8 mouse cellular contexts compared by ENCODE assay signal in the genomic region with DNA sequence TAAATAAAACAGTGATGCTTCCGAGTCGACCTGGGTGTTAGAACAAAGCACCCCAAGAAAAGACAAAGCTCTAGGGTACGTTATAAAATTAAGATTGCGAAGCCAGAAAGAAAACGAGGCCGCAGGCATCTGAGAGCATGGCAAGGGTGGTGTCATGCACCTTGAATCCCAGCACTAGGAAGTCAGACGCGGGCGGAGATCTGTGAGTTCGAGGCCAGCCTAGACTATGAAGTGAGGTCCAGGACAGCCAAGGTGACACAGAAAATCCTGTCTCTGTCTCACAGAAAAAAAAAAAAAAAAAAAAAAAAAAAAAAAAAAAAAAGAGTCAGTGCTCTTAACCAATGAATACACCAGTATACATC. TPM values are rescaled to one million over a fixed set of nuclear protein-coding genes. Genes with fewer than 3 reads are reported as not detected.
DNase-seq lines count a peak whose midpoint lies in the region; ATAC-seq and TF ChIP-seq lines count a peak whose summit lies in the region.

No protein-coding gene starts in this region.

- no peaks in the 10 kb centered on the region for H3K36me3 ChIP-seq in intestine, embryonic 15.5 days
- H3K36me3 ChIP-seq in midbrain, embryonic 11.5 days (ENCODE audit: control insufficient read depth, insufficient read depth, low read length): no peaks in the 10 kb centered on the region

- H3K4me1 ChIP-seq in bone marrow, adult 2 months (ENCODE audit: control insufficient read depth, insufficient read depth, low read length): peaks cover 1% of the 10 kb centered on the region; the same call in 1 of the 2 replicates
- H3K4me1 ChIP-seq in embryonic fibroblast, embryonic 13.5 days (ENCODE audit: control insufficient read depth, insufficient read depth, low read length): no peaks in the 10 kb centered on the region
- H3K4me1 ChIP-seq in intestine, embryonic 15.5 days (replicated peaks): peaks cover 12% of the 10 kb centered on the region
- peaks cover 13% of the 10 kb centered on the region for H3K4me1 ChIP-seq in midbrain, embryonic 11.5 days (ENCODE audit: control insufficient read depth, insufficient read depth, low read length)

- H3K9me3 ChIP-seq in intestine, embryonic 15.5 days: no peaks in the 10 kb centered on the region
- H3K9me3 ChIP-seq in midbrain, embryonic 11.5 days (ENCODE audit: control insufficient read depth, low read length): no peaks in the 10 kb centered on the region

- peak; percentile 62 for DNase-seq in kidney, postnatal 10 days
- no peak for DNase-seq in kidney, adult 18-20 months
- DNase-seq in midbrain, embryonic 11.5 days (ENCODE audit: low spot score, missing footprints): no peak
- no peak for DNase-seq in MN1 (ENCODE audit: low spot score)
- DNase-seq in embryo, embryonic 10.5 days (ENCODE audit: low spot score): no peak

- H3K9ac ChIP-seq in intestine, embryonic 15.5 days: peak overlapping the region; percentile 46
- peak overlapping the region; percentile 43 for H3K9ac ChIP-seq in midbrain, embryonic 11.5 days (ENCODE audit: low read length)

- peak overlapping the region; percentile 68 for H3K4me2 ChIP-seq in intestine, embryonic 15.5 days (replicated peaks)
- peak overlapping the region; percentile 42 for H3K4me2 ChIP-seq in midbrain, embryonic 11.5 days

- 8% methylated on average over 10 of the region's 10 CpGs for WGBS in bone marrow, adult 2 months
- 15% methylated on average over 10 of the region's 10 CpGs for WGBS in intestine, embryonic 15.5 days
- 15% methylated on average over 10 of the region's 10 CpGs for WGBS in midbrain, embryonic 11.5 days

- ATAC-seq in intestine, embryonic 15.5 days: peak; percentile 24
- ATAC-seq in midbrain, embryonic 11.5 days (ENCODE audit: low FRiP score): peak; percentile 31; the same call in 1 of the 2 replicates

- no peak overlapping the region for H3K27ac ChIP-seq in bone marrow, adult 2 months (ENCODE audit: control insufficient read depth, insufficient read depth, low read depth, low read length, poor library complexity)
- no peak overlapping the region for H3K27ac ChIP-seq in embryonic fibroblast, embryonic 13.5 days (ENCODE audit: insufficient read depth, low read length)
- no peak overlapping the region for H3K27ac ChIP-seq in intestine, embryonic 15.5 days
- H3K27ac ChIP-seq in midbrain, embryonic 11.5 days (ENCODE audit: low read depth, low read length): no peak overlapping the region

- no peak for TF ChIP-seq POLR2A in bone marrow, adult 2 months (IDR thresholded peaks at IDR 0.05; ENCODE audit: borderline replicate concordance, control insufficient read depth, low read depth, low read length)
- TF ChIP-seq POLR2A in embryonic fibroblast, embryonic 13.5 days (IDR thresholded peaks at IDR 0.05; ENCODE audit: low read depth, low read length): no peak

- TF ChIP-seq CTCF in bone marrow, adult 2 months (IDR thresholded peaks at IDR 0.05; ENCODE audit: control insufficient read depth, insufficient read depth, low read length): no peak
- TF ChIP-seq CTCF in embryonic fibroblast, embryonic 13.5 days (IDR thresholded peaks at IDR 0.05; ENCODE audit: borderline replicate concordance, insufficient read depth, low read length): no peak

- H3K4me3 ChIP-seq in bone marrow, adult 2 months (replicated peaks; ENCODE audit: control insufficient read depth, low read depth, low read length): peak overlapping the region; percentile 80
- H3K4me3 ChIP-seq in embryonic fibroblast, embryonic 13.5 days (ENCODE audit: insufficient read depth, low read length): peak overlapping the region; percentile 41
- peak overlapping the region; percentile 98 for H3K4me3 ChIP-seq in intestine, embryonic 15.5 days (replicated peaks)
- peak overlapping the region; percentile 97 for H3K4me3 ChIP-seq in midbrain, embryonic 11.5 days (ENCODE audit: low read depth, low read length)

- no peaks in the 10 kb centered on the region for H3K27me3 ChIP-seq in intestine, embryonic 15.5 days (replicated peaks)
- no peaks in the 10 kb centered on the region for H3K27me3 ChIP-seq in midbrain, embryonic 11.5 days (ENCODE audit: control insufficient read depth, insufficient read depth, low read length)

RNA-seq across cellular contexts. Expression of gene Prcc, which starts 0.6 kb away (rescaled TPM):
- 30.5 and 56.5 TPM in 2 replicates for polyA plus RNA-seq in bone marrow, adult 2 months (2011; ENCODE audit: insufficient read depth, insufficient read length, low replicate concordance, missing spikeins)
- polyA plus RNA-seq in embryonic fibroblast, embryonic 13.5 days (2011; ENCODE audit: insufficient read length, low read depth, missing spikeins): 27.5 and 34.2 TPM in 2 replicates
- 13.1 TPM in 2 replicates for polyA plus RNA-seq in intestine, embryonic 15.5 days (2015; fragmentation: Nextera tagmentation; extraction: Ambion mirVana)
- polyA plus RNA-seq in midbrain, embryonic 11.5 days (2014; fragmentation: Nextera tagmentation; extraction: Ambion mirVana): 18.4 and 20.4 TPM in 2 replicates

RNA-seq across cellular contexts. Expression of gene Hdgf, which starts 20.1 kb away (rescaled TPM):
- polyA plus RNA-seq in bone marrow, adult 2 months (2011; ENCODE audit: insufficient read depth, insufficient read length, low replicate concordance, missing spikeins): 286 and 446 TPM in 2 replicates
- polyA plus RNA-seq in embryonic fibroblast, embryonic 13.5 days (2011; ENCODE audit: insufficient read length, low read depth, missing spikeins): 267 and 287 TPM in 2 replicates
- 227 and 229 TPM in 2 replicates for polyA plus RNA-seq in intestine, embryonic 15.5 days (2015; fragmentation: Nextera tagmentation; extraction: Ambion mirVana)
- 245 and 268 TPM in 2 replicates for polyA plus RNA-seq in midbrain, embryonic 11.5 days (2014; fragmentation: Nextera tagmentation; extraction: Ambion mirVana)

RNA-seq across cellular contexts. Expression of gene Mrpl24, which starts 33.3 kb away (rescaled TPM):
- polyA plus RNA-seq in bone marrow, adult 2 months (2011; ENCODE audit: insufficient read depth, insufficient read length, low replicate concordance, missing spikeins): 98.1 and 217 TPM in 2 replicates
- 130 and 167 TPM in 2 replicates for polyA plus RNA-seq in embryonic fibroblast, embryonic 13.5 days (2011; ENCODE audit: insufficient read length, low read depth, missing spikeins)
- polyA plus RNA-seq in intestine, embryonic 15.5 days (2015; fragmentation: Nextera tagmentation; extraction: Ambion mirVana): 74.2 and 79.2 TPM in 2 replicates
- 73.9 and 84.5 TPM in 2 replicates for polyA plus RNA-seq in midbrain, embryonic 11.5 days (2014; fragmentation: Nextera tagmentation; extraction: Ambion mirVana)

RNA-seq across cellular contexts. Expression of gene Sh2d2a, which starts 39.4 kb away (rescaled TPM):
- 0.79 and 3.0 TPM in 2 replicates for polyA plus RNA-seq in bone marrow, adult 2 months (2011; ENCODE audit: insufficient read depth, insufficient read length, low replicate concordance, missing spikeins)
- not detected in 2 replicates for polyA plus RNA-seq in embryonic fibroblast, embryonic 13.5 days (2011; ENCODE audit: insufficient read length, low read depth, missing spikeins)
- 0.24 and 0.43 TPM in 2 replicates for polyA plus RNA-seq in intestine, embryonic 15.5 days (2015; fragmentation: Nextera tagmentation; extraction: Ambion mirVana)
- polyA plus RNA-seq in midbrain, embryonic 11.5 days (2014; fragmentation: Nextera tagmentation; extraction: Ambion mirVana): not detected in 2 replicates

RNA-seq across cellular contexts. Expression of gene Isg20l2, which starts 44.1 kb away (rescaled TPM):
- 16.4 and 18.4 TPM in 2 replicates for polyA plus RNA-seq in bone marrow, adult 2 months (2011; ENCODE audit: insufficient read depth, insufficient read length, low replicate concordance, missing spikeins)
- polyA plus RNA-seq in embryonic fibroblast, embryonic 13.5 days (2011; ENCODE audit: insufficient read length, low read depth, missing spikeins): 41.6 and 54.7 TPM in 2 replicates
- polyA plus RNA-seq in intestine, embryonic 15.5 days (2015; fragmentation: Nextera tagmentation; extraction: Ambion mirVana): 46.7 and 49.9 TPM in 2 replicates
- polyA plus RNA-seq in midbrain, embryonic 11.5 days (2014; fragmentation: Nextera tagmentation; extraction: Ambion mirVana): 53.9 and 54.8 TPM in 2 replicates

Comparison
In these comparisons a context has a peak if more than half of its experiments do, and no peak if none do; other contexts are left out.
1. H3K4me3 ChIP-seq: peak in every context shown above with its lines; median percentile 98 in intestine, embryonic 15.5 days; 97 in midbrain, embryonic 11.5 days; 80 in bone marrow, adult 2 months; 41 in embryonic fibroblast, embryonic 13.5 days.